Mouse (Mus musculus): Measurements from ENCODE around the gene Osbpl6.
A peak's percentile ranks its signal among the peaks of the same experiment; 100 is the strongest.

The Osbpl6 gene

DNA sequence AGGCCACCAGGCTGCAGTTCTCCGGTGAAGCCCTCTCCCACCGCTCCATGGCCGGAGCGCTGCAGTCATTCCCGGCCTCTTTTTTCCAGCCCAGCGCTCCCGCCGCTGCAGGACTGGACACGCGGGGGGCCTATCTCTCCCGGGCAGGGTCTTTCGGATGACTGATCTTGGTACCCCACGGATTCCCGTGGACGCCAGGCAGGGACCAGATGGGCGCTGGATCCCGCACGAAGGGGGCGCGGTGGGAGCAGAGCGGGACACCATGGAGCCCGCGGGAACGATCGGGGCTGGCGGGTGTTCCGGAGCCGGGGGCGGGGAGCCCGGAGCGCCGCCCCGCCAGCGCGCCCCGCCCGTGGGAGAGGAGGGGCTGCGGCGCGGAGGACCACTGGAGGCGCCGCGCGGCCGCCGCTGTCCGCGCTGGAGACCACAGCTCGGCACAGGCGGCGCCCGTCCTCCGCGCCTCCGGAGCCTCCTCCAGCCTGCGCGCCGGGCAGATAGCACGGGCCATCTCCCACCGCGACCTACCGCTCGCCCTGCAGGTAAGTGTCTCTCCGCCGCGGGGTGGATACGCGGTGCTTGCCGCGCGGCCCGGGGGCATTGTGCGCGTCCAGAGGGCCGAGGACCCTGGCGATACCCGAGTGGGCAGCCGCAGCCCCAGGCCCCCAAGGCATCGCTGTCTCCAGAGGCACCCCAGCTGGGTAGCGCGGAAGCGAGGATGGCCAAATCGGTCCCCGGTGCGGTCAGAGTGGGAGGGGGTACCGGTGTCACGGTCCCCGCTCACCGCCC lies at the start of gene Osbpl6:
TSS of gene Osbpl6 (plus strand) at position 358 of the 786 bp plus-strand sequence.
- peak; percentile 71 for ATAC-seq (ENCODE audit: insufficient number of reproducible peaks, low FRiP score, low TSS enrichment)

DNA sequence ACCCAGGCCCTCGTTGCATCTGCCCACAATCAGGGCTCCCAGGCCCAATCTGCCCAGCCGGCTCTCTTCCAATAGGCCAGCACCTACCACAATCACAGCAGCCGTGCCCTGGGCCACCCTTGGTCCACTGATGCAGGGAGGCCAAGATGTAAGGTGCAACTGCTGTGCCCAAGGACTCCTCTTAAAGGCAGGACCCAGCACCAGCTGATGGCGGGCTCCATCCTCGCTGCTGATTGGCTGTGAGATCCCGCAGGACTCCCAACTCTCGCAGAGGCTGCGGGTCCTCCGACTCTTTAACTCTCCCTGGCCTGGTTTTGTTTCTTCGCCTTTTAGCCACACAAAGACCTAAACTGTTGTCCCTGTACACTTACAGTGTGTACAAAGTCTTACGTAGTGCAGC lies 46.1 kb upstream of the Osbpl6 start, which contains the start of gene Cyct:
TSS of gene Cyct (minus strand) at position 225 of the 400 bp plus-strand sequence.
- ATAC-seq (ENCODE audit: insufficient number of reproducible peaks, low FRiP score, low TSS enrichment), result no peak

DNA sequence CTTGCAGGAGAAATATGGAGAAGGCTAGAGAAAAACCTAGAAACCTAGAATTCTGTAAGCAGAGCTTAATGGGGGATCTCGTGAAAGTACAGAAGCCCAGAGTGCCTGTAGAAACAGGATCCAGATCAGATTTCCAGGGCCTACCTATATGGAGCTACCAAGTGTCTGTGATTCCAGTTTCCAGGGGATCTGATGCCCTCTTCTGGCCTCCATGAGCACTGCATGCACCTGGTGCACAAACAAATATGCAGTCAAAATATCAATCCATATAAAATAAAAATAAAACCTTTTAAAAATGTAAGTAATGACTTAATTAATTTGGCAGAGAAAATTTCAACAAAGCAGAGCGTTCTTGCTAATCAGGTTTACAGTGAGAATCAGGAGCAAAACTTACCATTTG lies 44.2 kb upstream of the Osbpl6 start:
- no peak for ATAC-seq (ENCODE audit: insufficient number of reproducible peaks, low FRiP score, low TSS enrichment)

DNA sequence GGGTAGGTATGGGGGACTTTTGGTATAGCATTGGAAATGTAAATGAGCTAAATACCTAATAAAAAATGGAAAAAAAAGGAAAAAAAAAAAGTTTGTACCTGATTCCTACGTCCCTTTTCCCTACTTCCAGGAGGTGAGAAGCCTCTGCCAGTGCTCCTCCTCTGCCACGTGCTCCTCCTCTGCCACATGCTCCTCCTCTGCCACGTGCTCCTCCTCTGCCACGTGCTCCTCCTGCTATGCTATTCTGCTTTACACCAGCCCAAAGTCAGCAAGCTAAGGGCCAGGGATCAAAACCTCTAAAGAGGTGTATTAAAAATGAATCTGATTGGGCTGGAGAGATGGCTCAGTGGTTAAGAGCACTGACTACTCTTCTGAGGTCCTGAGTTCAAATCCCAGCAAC lies 40.5 kb upstream of the Osbpl6 start:
- ATAC-seq (ENCODE audit: insufficient number of reproducible peaks, low FRiP score, low TSS enrichment), result no peak

DNA sequence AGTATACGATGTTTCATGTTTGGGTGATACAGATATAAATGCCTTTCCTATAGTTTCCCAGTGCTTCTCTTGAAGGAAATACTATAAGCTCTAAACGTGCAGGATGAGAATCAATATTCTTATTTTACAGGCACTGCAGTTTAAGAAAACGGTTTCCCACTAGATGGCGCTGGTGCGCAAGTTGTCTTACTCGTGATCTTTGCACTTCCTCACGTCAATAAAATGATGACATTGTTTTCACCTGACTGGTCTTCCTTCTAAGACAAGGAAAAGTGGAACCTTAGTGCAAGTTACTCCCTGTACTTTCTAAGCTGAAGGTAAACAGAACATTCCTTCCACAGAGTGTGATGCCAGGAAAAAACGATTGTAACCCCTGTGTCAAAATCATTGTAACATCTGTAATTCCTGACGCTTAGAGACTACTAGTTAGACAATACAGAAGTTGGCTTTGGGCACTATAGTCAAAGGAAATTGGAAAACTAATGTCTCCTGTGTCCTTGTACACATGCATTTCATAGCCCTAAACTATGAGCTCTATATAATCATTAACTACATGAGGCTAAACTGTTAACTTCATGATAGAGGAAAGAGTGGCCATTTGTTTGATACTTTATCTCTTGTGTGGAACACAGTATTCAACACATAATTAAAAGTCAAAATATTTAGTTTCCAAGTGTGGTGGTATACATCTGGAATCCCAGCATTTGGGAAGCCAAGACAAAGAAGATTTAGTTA lies 39.0 kb upstream of the Osbpl6 start:
- ATAC-seq (ENCODE audit: insufficient number of reproducible peaks, low FRiP score, low TSS enrichment), result no peak

DNA sequence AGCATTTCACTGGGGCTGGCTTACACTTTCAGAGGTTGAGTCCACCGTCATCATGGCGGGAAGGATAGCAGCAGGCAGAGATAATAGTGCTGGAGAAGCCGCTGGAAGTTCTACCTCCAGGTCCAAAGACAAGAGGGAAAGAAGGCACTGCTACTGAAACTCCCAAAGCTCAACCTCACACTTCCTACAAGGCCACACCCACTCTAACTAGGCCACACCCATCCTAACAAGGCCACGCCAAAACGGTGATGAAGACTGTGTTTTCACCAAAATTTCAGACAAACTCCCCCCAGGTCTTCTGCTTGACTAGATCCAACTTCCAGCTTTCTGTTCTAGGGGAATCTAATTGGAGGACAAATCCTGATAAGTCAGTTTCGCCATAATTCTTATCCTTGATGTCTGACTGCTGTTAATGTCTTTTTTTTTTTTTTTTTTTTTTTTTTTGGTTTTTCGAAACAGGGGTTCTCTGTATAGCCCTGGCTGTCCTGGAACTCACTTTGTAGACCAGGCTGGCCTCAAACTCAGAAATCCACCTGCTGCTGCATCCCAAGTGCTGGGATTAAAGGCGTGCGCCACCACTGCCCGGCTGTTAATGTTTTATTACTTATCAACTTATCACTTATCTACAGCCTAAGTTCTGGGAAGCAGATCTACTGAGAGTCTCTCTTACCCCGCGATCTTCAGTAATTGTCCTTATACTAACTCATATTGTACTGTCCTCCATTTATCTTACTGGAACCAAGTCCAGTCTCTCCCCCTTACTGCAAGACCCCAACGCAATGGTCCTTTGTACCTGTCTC lies 37.2 kb upstream of the Osbpl6 start:
- ATAC-seq (ENCODE audit: insufficient number of reproducible peaks, low FRiP score, low TSS enrichment), result no peak

DNA sequence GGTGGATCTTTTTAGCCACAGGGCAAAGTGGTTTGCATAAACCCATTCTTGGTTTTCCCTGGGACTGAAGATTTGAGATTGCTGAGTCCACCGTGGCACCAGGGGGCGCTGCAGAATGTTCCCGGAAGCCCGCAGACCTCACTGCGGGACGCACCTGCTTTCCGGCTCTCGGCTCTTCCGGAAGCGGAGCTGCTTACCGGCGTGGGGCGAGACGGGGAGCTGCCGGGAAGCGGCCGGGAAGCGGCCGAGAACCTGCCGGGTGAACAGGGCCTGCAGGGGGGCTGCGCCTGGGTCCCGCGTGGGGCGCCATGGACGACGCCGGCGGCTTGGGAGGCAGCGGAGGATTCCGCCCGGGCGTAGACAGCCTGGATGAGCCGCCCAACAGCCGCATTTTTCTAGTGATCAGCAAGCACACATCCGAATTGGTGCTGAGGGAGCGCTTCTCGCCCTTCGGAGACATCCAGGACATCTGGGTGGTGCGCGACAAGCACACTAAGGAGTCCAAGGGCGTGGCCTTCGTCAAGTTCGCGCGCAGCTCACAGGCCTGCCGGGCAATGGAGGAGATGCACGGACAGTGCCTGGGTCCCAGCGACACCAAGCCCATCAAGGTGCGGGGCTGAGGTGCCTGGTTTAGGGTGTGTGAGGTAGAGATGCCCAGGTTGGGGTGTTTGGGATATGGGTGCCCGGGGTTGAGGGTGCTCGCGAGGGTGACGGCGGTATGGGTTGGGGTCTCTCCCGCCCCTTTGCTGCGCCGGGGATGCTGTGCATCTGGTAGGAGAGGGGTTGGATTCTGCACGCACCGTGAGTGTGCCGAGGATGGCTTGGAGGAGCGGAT lies 36.3 kb upstream of the Osbpl6 start, which contains the start of gene Rbm45:
TSS of gene Rbm45 (plus strand) at position 164 of the 835 bp plus-strand sequence.
- ATAC-seq (ENCODE audit: insufficient number of reproducible peaks, low FRiP score, low TSS enrichment), result peak; percentile 93

DNA sequence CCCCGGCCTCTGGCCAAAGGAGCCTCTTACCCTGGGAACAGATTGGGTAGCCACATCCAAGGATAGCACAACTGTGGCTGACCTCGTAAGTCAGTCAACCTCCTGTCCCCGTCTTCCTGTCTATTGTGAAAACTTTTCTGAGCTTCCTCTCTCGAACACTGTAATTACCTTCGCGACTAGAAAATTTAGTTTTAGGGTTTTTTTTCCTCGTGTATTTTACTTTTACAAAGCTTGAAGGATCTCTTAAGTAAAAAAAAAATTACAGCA lies 35.7 kb upstream of the Osbpl6 start:
- no peak for ATAC-seq (ENCODE audit: insufficient number of reproducible peaks, low FRiP score, low TSS enrichment)

DNA sequence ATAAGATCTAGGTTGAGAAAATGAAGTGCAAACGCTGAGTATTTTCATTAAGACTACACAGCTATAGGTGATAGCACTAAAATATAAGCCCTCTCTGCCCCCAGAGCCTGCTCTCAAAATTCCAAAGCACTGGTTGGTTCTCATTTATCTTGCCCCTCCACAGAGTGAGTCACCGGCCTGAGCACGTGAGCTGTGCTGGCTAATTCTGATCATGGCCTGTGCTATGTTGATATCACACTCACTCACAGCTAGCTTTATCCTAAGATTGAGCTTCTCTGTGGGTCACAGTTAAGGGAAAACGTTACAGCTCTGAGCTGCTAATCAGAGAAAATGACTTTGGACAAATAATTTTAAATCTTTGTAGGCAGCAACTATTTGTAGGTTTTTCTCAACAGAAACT lies 34.1 kb upstream of the Osbpl6 start:
- no peak for ATAC-seq (ENCODE audit: insufficient number of reproducible peaks, low FRiP score, low TSS enrichment)

DNA sequence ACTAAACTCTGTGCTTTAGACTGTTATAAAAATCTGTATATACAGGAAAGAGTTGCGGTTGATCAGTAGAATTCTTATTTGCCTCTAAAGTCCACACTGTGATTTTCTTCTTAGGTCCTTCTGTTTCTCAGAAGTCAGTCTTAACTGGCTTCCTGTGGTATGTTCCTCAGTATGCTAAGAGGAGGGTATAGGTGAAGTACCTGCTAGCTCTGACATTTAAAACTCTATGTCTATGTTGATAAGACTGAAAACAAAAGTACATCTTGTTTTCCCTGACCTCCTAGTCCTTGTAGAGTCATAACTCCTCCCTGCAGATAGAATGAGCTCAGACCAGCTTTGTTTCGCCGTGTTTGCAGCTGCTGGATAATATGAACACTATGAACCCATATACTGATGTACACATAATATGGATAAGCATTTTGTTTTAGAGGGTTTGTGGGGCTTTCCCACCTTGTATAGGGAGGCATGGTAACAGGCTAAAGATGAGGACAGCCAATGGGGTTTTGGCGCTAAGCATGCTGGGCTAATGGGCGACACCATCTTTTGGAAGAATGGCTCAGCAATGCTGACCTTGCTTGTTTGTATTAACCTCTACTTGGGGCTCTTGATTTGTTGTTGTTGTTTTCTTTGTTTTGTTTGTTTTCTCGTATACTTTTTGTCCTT lies 31.6 kb upstream of the Osbpl6 start:
- no peak for ATAC-seq (ENCODE audit: insufficient number of reproducible peaks, low FRiP score, low TSS enrichment)

DNA sequence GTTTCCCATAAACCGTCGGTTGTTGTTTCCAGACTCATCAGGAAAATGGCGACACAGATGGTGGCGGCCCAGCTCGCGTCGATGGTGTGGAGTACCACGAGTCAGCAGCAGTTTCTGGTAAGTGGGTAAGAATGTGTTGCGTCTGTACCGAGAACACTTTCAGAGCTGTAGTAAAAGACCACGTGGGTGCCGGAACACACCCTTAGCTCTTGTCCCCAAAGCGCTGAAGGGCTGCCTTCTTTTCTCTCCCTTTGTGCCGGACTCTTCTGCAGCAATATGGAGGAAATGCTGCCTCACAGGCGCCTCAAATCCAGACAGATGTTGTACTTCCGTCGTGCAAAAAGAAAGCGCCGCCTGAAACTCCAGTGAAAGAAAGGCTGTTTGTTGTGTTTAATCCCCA lies 27.7 kb upstream of the Osbpl6 start:
- ATAC-seq (ENCODE audit: insufficient number of reproducible peaks, low FRiP score, low TSS enrichment), result no peak

DNA sequence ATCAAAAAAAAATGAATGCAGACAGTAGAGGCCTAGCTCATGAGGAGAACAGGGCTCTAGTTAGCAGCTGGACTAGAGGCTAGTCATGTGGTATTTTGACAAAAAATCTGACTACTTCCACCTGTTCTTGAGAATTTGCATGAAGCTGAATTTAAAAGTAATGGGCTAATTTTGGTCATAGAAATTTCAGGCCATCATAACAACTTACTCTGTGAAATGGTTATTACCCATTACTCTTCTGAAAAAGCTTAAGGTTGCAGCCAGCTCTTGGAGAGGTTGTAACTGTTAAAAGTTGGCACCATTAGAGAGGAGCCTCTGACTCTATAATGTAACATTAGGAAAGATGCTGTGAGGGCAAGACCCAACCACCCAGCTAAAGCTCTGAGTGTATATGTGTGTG lies 19.8 kb upstream of the Osbpl6 start:
- no peak for ATAC-seq (ENCODE audit: insufficient number of reproducible peaks, low FRiP score, low TSS enrichment)

DNA sequence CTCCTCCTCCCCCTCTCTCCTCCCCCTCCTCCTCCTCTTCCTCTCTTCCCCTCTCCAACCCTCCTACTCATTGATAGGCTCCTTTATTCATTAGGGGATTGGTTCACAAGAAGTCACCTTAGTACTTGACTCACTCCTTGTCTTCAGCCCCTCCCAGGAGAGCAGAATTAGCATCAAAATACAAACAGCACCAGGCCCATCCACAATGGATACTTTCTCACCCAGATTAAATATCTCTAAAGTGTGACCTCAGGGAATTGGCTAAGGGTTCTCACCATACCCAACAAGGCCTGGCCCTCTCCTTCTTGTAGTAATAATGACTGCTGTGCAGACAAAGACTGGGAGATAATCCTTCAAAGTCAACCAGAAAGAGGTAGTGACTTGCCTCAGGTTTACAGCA lies 6.1 kb upstream of the Osbpl6 start:
- no peak for ATAC-seq (ENCODE audit: insufficient number of reproducible peaks, low FRiP score, low TSS enrichment)

DNA sequence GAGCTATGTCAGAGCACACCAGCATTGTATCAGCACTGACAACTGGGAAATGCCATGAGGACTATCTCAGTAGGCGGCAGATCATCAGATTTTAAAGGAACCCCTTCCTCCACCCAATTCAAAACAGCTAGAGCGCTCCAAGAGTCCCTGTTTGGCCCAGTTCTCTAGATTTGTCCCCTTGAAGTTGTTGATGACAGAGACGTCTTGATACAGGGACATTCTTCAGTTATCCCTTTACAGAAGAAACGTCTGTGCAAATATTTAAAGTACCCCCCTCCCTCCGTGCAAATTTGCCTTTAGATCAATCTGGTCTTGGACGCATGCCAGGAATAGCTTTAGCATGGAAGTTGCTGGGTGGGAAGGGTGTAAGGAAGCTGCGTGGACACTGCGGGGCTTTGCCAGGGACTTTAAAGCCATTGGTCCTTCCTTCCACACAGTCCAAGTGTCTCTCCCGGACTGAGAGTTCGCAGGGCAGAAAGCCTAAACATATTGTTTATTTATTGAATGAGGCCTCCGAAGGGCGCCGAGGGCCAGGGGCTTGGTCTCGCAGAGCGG lies 635 bp upstream of the Osbpl6 start:
- 0 out of 2 replicates have a peak, but pooled peaks have one; percentile 6 for ATAC-seq (ENCODE audit: insufficient number of reproducible peaks, low FRiP score, low TSS enrichment)

DNA sequence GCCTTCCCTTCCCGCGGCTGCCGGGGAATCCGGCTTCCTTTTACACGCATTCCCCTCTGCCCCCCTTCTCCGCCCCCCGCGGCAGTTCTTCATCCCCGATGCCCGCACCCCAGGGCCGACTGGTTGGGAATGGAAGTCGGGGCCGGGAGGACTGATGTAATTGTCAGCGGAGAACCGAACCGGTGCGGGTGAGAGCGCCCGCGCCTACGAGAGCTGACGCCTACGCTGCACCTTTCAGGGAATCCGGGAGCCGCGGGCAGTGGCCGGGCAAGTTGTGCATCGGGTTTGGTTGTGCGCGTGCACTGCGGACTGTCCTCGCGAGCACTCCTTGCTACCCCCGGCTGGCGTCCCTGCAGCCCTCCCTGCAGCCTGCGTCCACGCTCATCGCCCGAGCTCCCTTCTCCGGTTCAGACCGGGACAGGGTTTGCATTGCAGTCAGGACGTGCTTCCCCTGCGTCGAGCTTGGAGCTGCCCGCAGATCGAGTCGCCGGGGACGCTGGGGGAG lies 681 bp downstream of the Osbpl6 start:
- ATAC-seq (ENCODE audit: insufficient number of reproducible peaks, low FRiP score, low TSS enrichment), result peak; percentile 72

DNA sequence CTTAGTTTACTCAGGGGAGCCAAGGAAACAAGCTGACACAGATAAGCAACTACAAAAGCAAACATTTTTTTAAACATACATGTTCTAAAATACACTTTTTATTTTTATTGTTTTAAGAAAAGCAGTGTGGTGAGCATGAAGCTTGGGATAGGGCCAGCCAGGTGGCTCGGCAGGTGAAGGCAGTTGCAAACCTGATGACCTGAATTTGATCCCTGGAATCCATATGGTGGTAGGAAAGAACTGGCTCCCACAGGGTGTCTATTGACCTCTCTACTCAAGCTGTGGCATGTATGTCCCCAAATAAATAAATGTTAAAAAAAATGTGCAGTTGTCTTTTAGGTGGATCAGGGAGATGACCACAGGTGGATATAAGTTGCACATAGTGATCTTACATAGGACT lies 3.2 kb downstream of the Osbpl6 start:
- no peak for ATAC-seq (ENCODE audit: insufficient number of reproducible peaks, low FRiP score, low TSS enrichment)

DNA sequence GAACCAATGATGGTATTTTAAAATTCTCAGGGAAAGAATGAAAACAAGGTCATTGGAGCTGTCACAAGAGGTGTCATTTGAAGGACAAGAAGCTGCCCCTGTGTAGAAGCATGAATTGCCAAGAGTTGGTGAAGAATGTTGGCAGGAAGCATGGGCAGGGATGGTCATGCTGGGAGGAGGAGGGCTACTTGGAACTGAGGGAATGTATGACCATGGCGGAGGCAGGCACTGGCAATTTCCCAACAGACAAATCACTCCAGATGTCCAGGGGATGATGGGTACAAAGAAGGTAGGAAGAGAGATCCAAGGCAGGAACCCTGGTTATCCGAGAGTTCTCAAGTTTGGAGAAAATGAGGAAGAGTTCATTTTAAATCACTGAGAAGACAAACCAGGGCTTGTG lies 3.7 kb downstream of the Osbpl6 start:
- no peak for ATAC-seq (ENCODE audit: insufficient number of reproducible peaks, low FRiP score, low TSS enrichment)

DNA sequence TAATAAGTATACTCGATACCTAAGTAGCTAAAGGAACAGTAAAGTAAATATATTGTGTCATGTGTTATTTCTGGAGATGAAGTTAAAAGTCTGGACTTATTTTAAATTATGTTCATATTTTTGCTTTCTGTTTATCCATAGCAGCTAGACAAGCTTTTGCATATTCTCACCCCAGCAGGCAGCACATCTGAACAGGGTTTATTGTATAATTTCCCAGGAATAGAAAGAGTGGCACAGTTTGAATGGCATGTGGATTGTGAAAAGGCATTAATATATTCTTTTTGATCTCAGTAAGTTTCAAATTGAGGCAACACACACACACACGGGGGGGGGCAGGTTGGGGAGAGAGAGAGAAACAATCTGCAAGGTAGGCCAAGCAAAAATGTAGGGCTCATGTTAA lies 6.6 kb downstream of the Osbpl6 start:
- no peak for ATAC-seq (ENCODE audit: insufficient number of reproducible peaks, low FRiP score, low TSS enrichment)

DNA sequence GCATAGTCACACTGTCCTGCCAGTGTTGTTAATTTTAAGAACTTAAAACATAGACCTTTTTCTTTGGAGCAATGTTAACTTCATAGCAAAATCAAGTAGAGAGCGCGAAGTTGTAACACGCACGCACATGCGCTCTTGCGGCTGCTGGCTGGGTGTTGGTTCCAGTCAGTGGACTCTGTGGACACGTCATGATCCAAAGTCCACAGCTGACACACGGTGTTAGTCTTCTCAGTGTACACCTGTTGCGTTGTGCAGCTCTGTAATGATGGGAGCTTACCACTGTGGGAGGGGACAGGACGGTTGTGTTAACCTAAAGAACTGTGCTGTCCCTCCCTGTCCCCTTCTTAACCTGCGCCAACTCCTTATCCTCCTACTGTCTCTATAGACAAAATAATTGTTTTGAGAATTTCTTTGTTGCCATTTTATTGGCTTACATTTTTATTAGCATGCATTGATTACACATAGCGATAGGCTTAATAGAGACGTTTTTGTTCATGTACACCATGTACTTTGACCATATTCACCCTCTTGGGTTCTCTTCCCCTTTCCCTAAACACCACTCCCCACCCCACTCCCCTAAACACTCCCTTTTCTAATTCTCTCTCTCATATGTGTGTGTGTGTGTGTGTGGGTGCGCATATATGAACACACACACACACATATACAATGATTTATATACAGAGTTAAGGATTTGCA lies 11.3 kb downstream of the Osbpl6 start:
- no peak for ATAC-seq (ENCODE audit: insufficient number of reproducible peaks, low FRiP score, low TSS enrichment)

Measured in cerebellum, adult (tissue).